Mouse (Mus musculus) midbrain, postnatal 0 days (tissue): ENCODE measurements around the gene Adra1b. TPM values are rescaled to one million over a fixed set of nuclear protein-coding genes. Genes with fewer than 3 reads are reported as not detected.
A peak's percentile ranks its signal among the peaks of the same experiment; 100 is the strongest.

Experiments used
- ATAC-seq: fragments of 200-750 bp; cut with Nextera tagmentation; 2 replicates; pipeline ENCODE4 v1.8.0; 2017; ENCODE audit warnings: moderate number of reproducible peaks, mild to moderate bottlenecking, moderate TSS enrichment, moderate library complexity; ENCODE audit not compliant: low FRiP score
- DNase-seq: peaks from one replicate; pipeline ENCODE4 v3.0.0-alpha.2; 2015; ENCODE audit warnings: low spot score
- H3K27ac ChIP-seq: fragments of 300-500 bp; sonication (generic); 2 replicates; pipeline ENCODE4 v1.5.1; 2014; ENCODE audit warnings: low read depth, mild to moderate bottlenecking, low read length, mixed read lengths
- H3K27me3 ChIP-seq: fragments of 300-500 bp; sonication (generic); 2 replicates; pipeline ENCODE4 v1.6.1; 2014; ENCODE audit warnings: low read length, control low read depth, mixed read lengths; ENCODE audit not compliant: insufficient read depth
- H3K36me3 ChIP-seq: fragments of 300-500 bp; sonication (generic); 2 replicates; pipeline ENCODE4 v1.6.1; 2014; ENCODE audit warnings: low read length, control low read depth, mixed read lengths; ENCODE audit not compliant: insufficient read depth
- H3K4me1 ChIP-seq: fragments of 300-500 bp; sonication (generic); 2 replicates; pipeline ENCODE4 v1.6.1; 2014; ENCODE audit warnings: mild to moderate bottlenecking, control low read depth, antibody characterized with exemption, low read length, mixed read lengths; ENCODE audit not compliant: insufficient read depth
- H3K4me2 ChIP-seq: fragments of 300-500 bp; sonication (generic); 2 replicates; pipeline ENCODE4 v1.6.1; 2014; ENCODE audit warnings: low read depth, mild to moderate bottlenecking, low read length, mixed read lengths; ENCODE audit not compliant: poor library complexity, severe bottlenecking
- H3K4me3 ChIP-seq: fragments of 300-500 bp; sonication (generic); 2 replicates; pipeline ENCODE4 v1.5.1; 2014; ENCODE audit warnings: low read depth, mild to moderate bottlenecking, low read length, moderate library complexity
- H3K9ac ChIP-seq: fragments of 300-500 bp; sonication (generic); replicated peaks from 2 replicates; pipeline ENCODE4 v1.6.1; 2014; ENCODE audit warnings: mild to moderate bottlenecking, low read length, moderate library complexity, mixed read lengths; ENCODE audit not compliant: poor library complexity, severe bottlenecking
- H3K9me3 ChIP-seq: fragments of 300-500 bp; sonication (generic); 2 replicates; pipeline ENCODE4 v1.6.1; 2016; ENCODE audit warnings: low read length, control low read depth
- CTCF ChIP-seq: IDR thresholded peaks from 2 replicates; pipeline ENCODE4 v1.5.1; 2016; ENCODE audit warnings: antibody characterized with exemption, mild to moderate bottlenecking
- WGBS: fragments of 180-500 bp; shearing (Covaris S2); extraction: QIAGEN DNeasy Blood & Tissue Kit; methylation state at CpG from one replicate; pipeline ENCODE4 v1.1.7; 2014; 5-methylcytosine and 5-hydroxymethylcytosine counted together
- polyA plus RNA-seq: library from polyadenylated mRNA; unstranded; fragments of >200 nt; fragmentation: Nextera tagmentation; extraction: Ambion mirVana; gene quantifications from 2 replicates; pipeline ENCODE4 v1.2.1, GENCODE M21; 2015
- total RNA-seq: library from RNA; depleted of rRNA; stranded (reverse); fragments of >200 nt; gene quantifications from 2 replicates; pipeline ENCODE4 v1.2.3, GENCODE M21; 2014

Adra1b gene
- total and polyA plus RNA-seq, 2 experiments from 2014 or later = 17.1 to 38.7 TPM

- Histone ChIP-seq H3K4me1 (no peaks in the 10 kb centered on the region), H3K4me3 (no peak overlapping the region), H3K9me3 (no peaks in the 10 kb centered on the region), H3K4me2 (no peak overlapping the region), H3K27ac (no peak overlapping the region), H3K27me3 (no peaks in the 10 kb centered on the region), H3K9ac (no peak overlapping the region), H3K36me3 (no peaks in the 10 kb centered on the region)
- no peak for DNase-seq
- WGBS = 65% methylated on average over 5 of the region's 5 CpGs
- ATAC-seq = no peak
- no peak for TF ChIP-seq CTCF
Observed at GRCm38 (mm10) chr11:43823349-43823748, 77.7 kb downstream of the Adra1b start.

DNA sequence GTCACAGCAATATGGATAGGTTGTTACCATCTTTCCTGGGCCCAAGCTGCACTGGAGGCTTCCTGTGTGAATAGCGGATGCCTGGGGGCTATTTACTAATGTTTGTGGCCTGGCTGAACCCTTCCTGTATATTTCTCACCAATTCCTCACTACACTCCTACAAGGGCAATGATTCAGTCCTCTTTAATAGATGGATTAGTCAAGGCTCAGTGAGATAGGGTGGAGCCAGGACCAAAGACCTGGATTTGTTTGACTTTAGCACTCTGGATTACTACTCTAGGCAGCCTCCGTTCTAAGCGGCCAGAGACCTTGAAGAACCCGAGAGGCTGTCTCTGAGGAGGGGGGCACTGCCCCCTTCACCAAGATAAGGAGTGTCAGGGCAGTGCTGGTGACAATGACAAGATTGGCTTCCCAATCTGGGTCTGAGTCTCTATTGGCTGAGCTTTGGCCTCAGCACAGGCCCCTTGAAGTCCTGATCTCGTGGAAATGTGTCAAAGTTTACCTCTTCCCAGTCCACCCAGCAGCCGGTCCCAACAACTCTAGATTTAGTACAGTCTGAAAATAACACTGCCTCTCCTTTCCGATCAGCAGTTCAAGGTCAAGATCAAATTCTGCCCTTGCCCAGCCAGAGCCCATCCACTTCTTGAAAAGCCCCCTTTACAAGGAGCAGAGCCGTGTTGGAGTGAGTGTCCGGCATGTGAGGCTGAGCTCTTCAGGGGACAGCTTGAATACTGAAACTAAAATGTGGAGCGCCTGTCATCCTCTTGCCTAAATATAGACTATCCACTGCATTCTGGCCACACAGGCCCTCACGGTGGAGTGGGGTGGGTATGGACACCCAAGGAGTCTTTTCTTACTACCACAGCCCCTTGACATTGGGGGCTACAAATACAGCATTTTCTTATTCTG is 80.2 kb downstream of the Adra1b start:
- H3K9me3 ChIP-seq = no peaks in the 10 kb centered on the region
- WGBS = 68% methylated on average over 11 of the region's 11 CpGs
- TF ChIP-seq CTCF = no peak

DNA sequence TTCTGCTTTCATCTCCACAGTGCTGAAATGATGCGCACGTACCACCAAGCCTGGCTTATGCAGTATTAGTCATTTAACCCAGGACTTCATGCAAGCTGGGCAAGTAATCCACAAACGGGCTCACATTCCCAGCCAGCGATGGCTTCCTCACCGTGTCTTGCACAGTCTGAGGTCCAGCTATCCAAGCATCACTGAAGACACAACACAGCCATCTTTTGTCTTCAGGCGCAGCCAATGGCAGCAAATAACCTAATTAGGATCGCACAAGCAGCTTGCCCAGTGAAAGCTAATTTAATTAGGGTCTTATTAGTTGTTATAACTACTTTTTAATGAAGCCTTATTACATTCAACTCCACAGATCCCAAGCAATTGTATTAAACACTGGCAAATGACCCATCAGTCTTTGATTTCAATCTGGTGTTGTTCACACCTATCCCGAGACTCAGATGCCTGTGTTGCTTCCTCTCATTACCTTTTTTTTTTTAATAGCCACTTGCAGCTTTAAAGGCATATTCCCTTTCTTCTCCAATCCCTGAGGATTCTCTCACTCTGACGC is 83.6 kb downstream of the Adra1b start:
- no peak overlapping the region for H3K9ac ChIP-seq
- no peaks in the 10 kb centered on the region for H3K9me3 ChIP-seq
- no peak for ATAC-seq
- no peak for TF ChIP-seq CTCF
- WGBS = 72% methylated on average over 9 of the region's 9 CpGs
- no peaks in the 10 kb centered on the region for H3K27me3 ChIP-seq
- H3K4me1 ChIP-seq = no peaks in the 10 kb centered on the region
- no peak for DNase-seq
- no peak overlapping the region for H3K4me3 ChIP-seq
- H3K27ac ChIP-seq = no peak overlapping the region
- H3K36me3 ChIP-seq = no peaks in the 10 kb centered on the region
- no peak overlapping the region for H3K4me2 ChIP-seq

More for the DNA sequence above, 80.2 kb downstream of the Adra1b start:
- Histone ChIP-seq H3K9ac (no peak overlapping the region), H3K4me3 (no peak overlapping the region), H3K36me3 (no peaks in the 10 kb centered on the region), H3K4me2 (no peak overlapping the region), H3K27ac (no peak overlapping the region), H3K27me3 (no peaks in the 10 kb centered on the region), H3K4me1 (no peaks in the 10 kb centered on the region)
- DNase-seq (no peak), ATAC-seq (no peak)

DNA sequence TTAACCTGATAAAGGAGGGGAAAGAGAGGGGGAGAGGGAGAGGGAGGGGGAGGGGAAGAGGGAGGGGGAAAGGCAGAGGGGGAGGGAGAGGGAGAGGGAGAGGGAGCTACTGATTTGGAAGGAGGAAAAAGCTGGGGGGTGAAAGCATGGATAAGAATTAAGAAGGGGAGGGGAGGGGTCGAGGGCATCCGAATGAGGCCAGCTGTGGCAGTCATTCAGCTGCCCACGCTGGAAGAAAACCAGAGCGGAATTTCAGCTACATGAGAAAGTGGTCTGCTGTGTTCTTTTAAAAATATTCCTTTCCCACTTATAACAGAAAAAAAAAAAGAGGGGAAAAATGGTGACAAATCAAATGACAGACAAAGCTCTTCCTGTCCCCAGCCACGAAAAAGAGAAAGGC is 88.5 kb downstream of the Adra1b start:
- H3K9ac ChIP-seq = no peak overlapping the region
- no peak overlapping the region for H3K4me3 ChIP-seq
- H3K4me1 ChIP-seq = no peaks in the 10 kb centered on the region
- no peak overlapping the region for H3K4me2 ChIP-seq
- no peaks in the 10 kb centered on the region for H3K9me3 ChIP-seq
- ATAC-seq (no peak), DNase-seq (no peak)
- WGBS = 44% methylated on average over 5 of the region's 5 CpGs
- no peak overlapping the region for H3K27ac ChIP-seq
- H3K36me3 ChIP-seq = no peaks in the 10 kb centered on the region
- H3K27me3 ChIP-seq = no peaks in the 10 kb centered on the region
- no peak for TF ChIP-seq CTCF

DNA sequence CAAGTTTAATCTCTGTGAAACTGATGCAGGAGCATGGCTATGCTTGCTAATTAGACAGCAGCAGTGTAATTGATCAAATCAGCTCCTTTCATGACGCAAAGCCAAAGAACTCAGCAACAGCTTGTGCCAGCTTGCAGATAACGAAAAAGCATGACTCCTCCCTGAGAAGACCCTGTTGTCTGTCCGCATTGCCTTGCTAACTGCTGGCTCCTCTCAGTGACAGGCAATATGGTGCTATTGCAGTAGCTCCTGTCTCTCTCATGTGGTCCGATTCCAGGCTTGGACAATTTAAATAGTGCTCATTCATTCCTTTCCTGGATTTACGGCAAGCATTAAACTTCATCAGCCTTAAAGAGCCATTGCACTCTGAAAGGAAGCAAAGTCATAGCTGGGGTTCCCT is 93.3 kb downstream of the Adra1b start:
- no peaks in the 10 kb centered on the region for H3K4me1 ChIP-seq
- no peaks in the 10 kb centered on the region for H3K9me3 ChIP-seq
- no peak overlapping the region for H3K4me2 ChIP-seq
- DNase-seq (peak; percentile 21), ATAC-seq (no peak)
- no peak overlapping the region for H3K9ac ChIP-seq
- no peak overlapping the region for H3K27ac ChIP-seq
- H3K36me3 ChIP-seq = no peaks in the 10 kb centered on the region
- no peak for TF ChIP-seq CTCF
- whole genome bisulfite sequencing = 60% methylated on average over 5 of the region's 5 CpGs
- H3K4me3 ChIP-seq = no peak overlapping the region
- H3K27me3 ChIP-seq = no peaks in the 10 kb centered on the region

DNA sequence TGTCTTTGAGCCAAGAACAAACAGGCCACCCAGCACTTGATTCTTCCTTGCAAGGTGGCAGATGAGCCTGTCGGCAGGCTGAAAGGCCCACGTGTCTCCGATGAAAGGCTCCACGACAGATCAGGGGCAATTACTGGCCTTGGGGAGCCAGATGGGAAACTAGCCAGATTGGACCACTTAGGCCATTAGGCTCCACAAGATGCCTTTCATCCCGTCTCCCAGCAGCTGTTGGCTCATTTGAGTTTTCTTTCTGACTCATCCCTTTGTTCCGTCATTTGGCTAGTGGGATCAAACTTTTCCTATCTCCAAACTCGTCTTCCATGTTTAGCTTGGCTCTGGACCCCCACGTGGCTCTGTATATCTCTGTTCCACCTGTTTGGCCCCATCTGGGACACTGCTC is 105.0 kb downstream of the Adra1b start:
- Histone ChIP-seq H3K36me3 (no peaks in the 10 kb centered on the region), H3K27ac (no peak overlapping the region), H3K4me3 (no peak overlapping the region), H3K9me3 (no peaks in the 10 kb centered on the region), H3K9ac (no peak overlapping the region), H3K27me3 (no peaks in the 10 kb centered on the region), H3K4me2 (no peak overlapping the region), H3K4me1 (no peaks in the 10 kb centered on the region)
- TF ChIP-seq CTCF = no peak
- ATAC-seq (no peak), DNase-seq (peak; percentile 19)
- 77% methylated on average over 8 of the region's 8 CpGs for WGBS
